Mouse (Mus musculus): ENCODE measurements around the gene Fign. TPM values are rescaled to one million over a fixed set of nuclear protein-coding genes. Genes with fewer than 3 reads are reported as not detected.

Gene Fign
- polyA plus RNA-seq (2015; fragmentation: Nextera tagmentation; extraction: Ambion mirVana), result 2.0 and 3.6 TPM in 2 replicates

DNA sequence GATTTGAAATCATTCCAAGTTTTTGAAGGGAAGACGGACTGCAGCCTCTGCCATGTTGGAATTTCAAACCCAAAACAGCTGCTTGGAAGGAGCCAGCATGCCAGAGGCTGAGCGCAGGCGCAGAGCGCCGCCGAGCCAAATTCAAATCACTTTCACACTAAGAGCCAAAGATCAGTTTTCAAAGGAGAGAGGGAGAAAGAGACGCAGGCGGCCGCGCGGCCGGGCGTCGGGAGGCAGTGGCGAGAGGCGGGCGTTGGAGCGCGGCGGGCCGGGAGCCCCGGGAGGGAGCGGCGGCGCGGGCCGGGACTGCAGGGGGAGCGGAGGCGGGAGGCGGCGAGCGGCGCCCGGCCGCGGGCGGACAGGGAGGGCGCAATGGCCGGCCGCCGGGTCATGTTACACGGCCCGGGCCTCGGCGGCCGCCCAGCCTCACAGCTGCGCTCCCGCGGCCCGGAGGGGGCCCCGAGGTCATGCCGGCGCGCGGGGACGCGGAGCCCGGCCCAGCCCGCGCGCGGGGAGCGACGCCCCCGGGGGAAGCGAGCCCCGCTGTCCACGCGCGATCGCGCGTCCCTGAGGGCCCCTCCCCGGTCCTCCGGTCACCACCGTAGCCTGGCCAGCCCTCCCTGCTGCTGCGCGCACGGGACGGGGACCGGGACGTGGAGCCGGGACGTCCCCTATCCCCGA is at the start of gene Fign:
Gene Fign, minus strand, starts transcription at position 102 of the 681 bp plus-strand sequence.
- Histone ChIP-seq H3K4me3 (peak within 1 kb of the TSS; percentile 73), H3K9ac (peak within 1 kb of the TSS; percentile 75), H3K4me2 (peak within 1 kb of the TSS; percentile 84), H3K36me3 (no peaks in the 10 kb centered on the region), H3K4me1 (peaks cover 10% of the 10 kb centered on the region), H3K27ac (peak within 1 kb of the TSS; percentile 92), H3K9me3 (no peaks in the 10 kb centered on the region), H3K27me3 (no peaks in the 10 kb centered on the region)
- under 1% methylated on average over 41 of the region's 85 CpGs for WGBS
- ATAC-seq (ENCODE audit: insufficient number of reproducible peaks, low FRiP score, low TSS enrichment, low read depth), result peak; percentile 84

DNA sequence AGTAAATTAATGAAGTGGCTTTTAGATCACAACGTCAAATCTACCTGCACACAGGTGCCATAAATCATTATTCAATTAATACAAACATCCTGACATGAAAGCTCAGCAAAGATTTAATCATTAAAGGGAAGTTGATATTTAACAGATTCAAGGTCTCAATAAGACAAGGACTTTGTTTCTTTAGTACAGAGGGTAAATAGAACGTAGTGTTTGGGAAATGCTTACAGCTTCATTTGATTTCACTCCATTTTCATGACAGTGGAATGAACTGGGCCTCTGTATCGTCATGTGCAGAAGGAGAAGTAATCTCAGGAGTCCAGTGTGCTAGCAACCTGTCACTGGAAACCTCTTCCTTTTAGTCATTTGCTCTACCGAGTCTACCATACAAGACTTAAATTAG is 35.8 kb upstream of the Fign start:
- H3K4me2 ChIP-seq, result no peak overlapping the region
- no peak overlapping the region for H3K4me3 ChIP-seq
- no peaks in the 10 kb centered on the region for H3K27me3 ChIP-seq
- H3K36me3 ChIP-seq, result no peaks in the 10 kb centered on the region
- 70% methylated on average over 4 of the region's 4 CpGs for WGBS
- H3K9me3 ChIP-seq, result no peaks in the 10 kb centered on the region
- H3K27ac ChIP-seq, result no peak overlapping the region
- ATAC-seq (ENCODE audit: insufficient number of reproducible peaks, low FRiP score, low TSS enrichment, low read depth), result no peak
- H3K9ac ChIP-seq, result no peak overlapping the region
- H3K4me1 ChIP-seq, result no peaks in the 10 kb centered on the region

DNA sequence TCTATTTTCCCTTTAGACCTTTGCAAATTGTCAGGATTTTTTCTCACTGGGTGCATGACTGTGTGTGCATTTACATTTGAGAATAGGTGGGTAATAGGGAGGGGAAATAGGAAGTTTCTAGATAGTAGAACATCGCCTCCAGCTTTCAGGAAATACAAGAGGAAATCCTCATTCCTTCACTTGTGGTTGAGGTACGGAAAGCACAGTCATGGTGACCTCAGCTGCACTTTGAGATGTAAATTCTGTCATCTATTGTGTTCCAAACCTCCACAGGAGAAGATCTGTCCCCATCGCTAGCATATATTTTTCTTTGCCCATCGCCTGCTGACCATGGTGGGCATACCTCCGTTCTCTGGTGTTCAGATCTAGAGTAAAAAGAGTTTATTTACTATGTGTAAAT is 22.7 kb upstream of the Fign start:
- WGBS, result 89% methylated on average over 5 of the region's 5 CpGs
- Histone ChIP-seq H3K4me3 (no peak overlapping the region), H3K4me1 (no peaks in the 10 kb centered on the region), H3K9ac (no peak overlapping the region), H3K27ac (no peak overlapping the region), H3K27me3 (no peaks in the 10 kb centered on the region), H3K4me2 (no peak overlapping the region), H3K36me3 (no peaks in the 10 kb centered on the region), H3K9me3 (no peaks in the 10 kb centered on the region)
- no peak for ATAC-seq (ENCODE audit: insufficient number of reproducible peaks, low FRiP score, low TSS enrichment, low read depth)

DNA sequence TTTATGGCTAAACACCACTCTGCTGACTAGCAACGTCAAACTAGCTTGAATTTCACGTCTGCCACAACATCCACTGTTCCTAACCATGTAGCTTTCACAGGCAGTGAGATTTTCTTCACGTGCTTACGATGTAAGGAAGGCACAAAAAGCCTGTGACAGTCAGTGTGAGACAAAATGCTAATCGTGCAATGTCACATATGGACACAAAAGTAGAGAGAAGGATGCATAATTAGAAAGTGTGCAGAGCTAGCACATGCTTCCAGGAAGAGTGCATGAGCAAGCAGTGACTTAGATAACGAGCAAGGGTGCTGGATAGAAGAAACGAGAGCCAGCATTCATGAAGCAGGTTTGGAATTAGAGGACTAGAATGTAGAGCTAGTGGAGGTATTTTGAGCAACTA is 18.8 kb upstream of the Fign start:
- Histone ChIP-seq H3K9ac (no peak overlapping the region), H3K4me1 (no peaks in the 10 kb centered on the region), H3K9me3 (no peaks in the 10 kb centered on the region), H3K4me3 (no peak overlapping the region), H3K27ac (no peak overlapping the region), H3K27me3 (no peaks in the 10 kb centered on the region), H3K36me3 (no peaks in the 10 kb centered on the region), H3K4me2 (no peak overlapping the region)
- ATAC-seq (ENCODE audit: insufficient number of reproducible peaks, low FRiP score, low TSS enrichment, low read depth), result no peak
- 63% methylated on average over 7 of the region's 7 CpGs for WGBS

DNA sequence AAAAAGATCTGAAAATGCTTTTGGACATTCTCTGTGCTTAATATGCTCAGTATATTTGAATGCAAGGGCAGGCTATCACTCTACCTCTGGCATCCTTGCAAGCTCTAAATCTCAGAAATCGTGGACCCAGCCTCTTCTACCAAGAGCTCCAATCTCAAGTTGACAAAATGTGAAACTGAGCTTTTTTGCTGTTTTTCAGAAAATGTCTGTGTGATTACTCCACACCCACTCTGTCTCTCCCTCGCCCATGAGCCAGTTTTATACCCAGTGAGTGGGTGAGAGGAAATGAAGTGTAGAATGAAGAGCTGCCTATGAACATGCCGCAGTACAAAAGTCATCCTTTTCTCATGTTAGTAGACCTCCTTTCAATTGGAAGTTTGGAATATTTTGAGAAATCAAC is 13.3 kb upstream of the Fign start:
- H3K9me3 ChIP-seq, result no peaks in the 10 kb centered on the region
- no peak overlapping the region for H3K4me2 ChIP-seq
- ATAC-seq (ENCODE audit: insufficient number of reproducible peaks, low FRiP score, low TSS enrichment, low read depth), result no peak
- WGBS, result 76% methylated on average over 3 of the region's 3 CpGs
- H3K36me3 ChIP-seq, result no peaks in the 10 kb centered on the region
- H3K4me1 ChIP-seq, result no peaks in the 10 kb centered on the region
- H3K27ac ChIP-seq, result no peak overlapping the region
- H3K4me3 ChIP-seq, result no peak overlapping the region
- no peak overlapping the region for H3K9ac ChIP-seq
- H3K27me3 ChIP-seq, result no peaks in the 10 kb centered on the region

DNA sequence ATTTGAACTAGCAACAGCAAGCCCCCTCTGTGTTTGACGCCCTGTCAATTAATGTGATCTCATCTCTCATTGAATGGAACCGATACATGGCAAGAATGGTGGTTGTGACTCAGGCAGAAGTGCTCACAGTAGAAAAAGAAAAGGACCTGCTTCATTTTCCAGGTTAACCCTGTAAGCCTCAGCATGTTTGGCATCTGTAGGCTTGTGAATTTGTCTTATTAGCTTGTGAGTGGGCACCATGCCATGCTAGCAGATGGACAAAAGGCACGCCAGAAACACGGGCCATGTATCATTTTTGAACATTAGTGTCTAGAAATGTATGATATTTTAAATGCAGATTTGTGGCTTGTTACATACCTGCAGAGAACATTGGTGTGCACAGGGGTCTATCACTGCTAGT is 12.0 kb upstream of the Fign start:
- Histone ChIP-seq H3K27ac (no peak overlapping the region), H3K9me3 (no peaks in the 10 kb centered on the region), H3K4me2 (no peak overlapping the region), H3K9ac (no peak overlapping the region), H3K27me3 (no peaks in the 10 kb centered on the region), H3K4me1 (no peaks in the 10 kb centered on the region), H3K4me3 (no peak overlapping the region), H3K36me3 (no peaks in the 10 kb centered on the region)
- WGBS, result 77% methylated on average over 4 of the region's 4 CpGs
- ATAC-seq (ENCODE audit: insufficient number of reproducible peaks, low FRiP score, low TSS enrichment, low read depth), result no peak

DNA sequence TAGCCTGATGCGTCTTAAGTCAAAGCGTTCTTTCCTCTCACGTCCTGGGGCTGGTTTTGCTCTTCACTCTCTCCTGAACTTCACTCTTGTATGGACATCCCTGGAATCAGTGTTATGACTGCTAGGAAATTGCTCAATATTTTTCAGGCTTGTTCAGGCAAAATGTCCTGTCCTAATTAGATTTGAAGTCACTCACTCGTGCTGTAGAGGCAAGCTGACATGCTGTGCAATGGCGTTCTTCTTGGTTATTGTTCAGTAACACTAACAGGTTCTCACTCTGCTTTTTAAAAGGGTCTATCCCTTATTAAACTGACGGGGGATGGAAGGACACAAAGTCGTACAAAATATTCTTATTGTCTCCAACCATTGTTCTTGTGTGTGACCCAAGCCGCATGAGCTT is 10.2 kb upstream of the Fign start:
- no peak overlapping the region for H3K4me3 ChIP-seq
- no peaks in the 10 kb centered on the region for H3K9me3 ChIP-seq
- H3K27ac ChIP-seq, result no peak overlapping the region
- no peak for ATAC-seq (ENCODE audit: insufficient number of reproducible peaks, low FRiP score, low TSS enrichment, low read depth)
- H3K4me2 ChIP-seq, result no peak overlapping the region
- H3K4me1 ChIP-seq, result no peaks in the 10 kb centered on the region
- H3K9ac ChIP-seq, result no peak overlapping the region
- 70% methylated on average over 8 of the region's 8 CpGs for WGBS
- H3K27me3 ChIP-seq, result no peaks in the 10 kb centered on the region
- no peaks in the 10 kb centered on the region for H3K36me3 ChIP-seq

DNA sequence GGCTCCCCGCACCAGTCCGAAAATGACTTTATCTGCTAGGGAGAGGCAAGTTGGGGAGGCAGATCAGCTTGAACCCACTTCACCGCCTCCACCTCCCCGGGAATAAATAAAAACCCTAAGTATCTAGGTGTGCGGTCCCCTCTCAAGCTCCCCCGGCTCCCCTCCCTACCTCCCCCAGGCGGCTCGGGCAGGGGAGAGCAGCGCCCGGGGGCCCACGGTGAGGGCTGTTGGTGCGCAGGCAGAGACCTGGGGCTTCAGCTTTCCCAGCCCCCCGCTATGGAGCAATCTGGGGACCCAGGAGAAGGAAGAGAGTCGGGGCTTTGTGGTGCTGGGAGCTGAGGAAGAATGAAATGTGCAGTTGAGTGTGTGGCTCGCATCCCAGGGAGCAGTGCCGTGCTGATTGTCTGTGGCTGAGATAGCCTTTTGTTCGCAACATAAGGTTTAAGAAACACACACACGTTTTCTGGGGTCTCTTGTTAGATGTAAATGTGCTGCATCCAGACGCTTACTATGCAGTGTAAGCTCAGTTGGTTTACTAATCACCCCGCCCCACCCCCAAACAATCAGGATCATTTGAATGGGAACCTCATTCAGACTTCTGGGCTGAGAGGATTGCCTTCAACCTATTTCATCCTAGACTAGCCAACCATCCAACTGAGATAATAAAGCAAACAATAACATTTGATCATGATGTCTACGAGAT is 931 bp upstream of the Fign start:
- 7% methylated on average over 21 of the region's 21 CpGs for WGBS
- Histone ChIP-seq H3K27me3 (no peaks in the 10 kb centered on the region), H3K4me1 (peaks cover 10% of the 10 kb centered on the region), H3K9me3 (no peaks in the 10 kb centered on the region), H3K27ac (peak overlapping the region; percentile 92), H3K4me3 (peak overlapping the region; percentile 73), H3K9ac (peak overlapping the region; percentile 75), H3K36me3 (no peaks in the 10 kb centered on the region), H3K4me2 (peak overlapping the region; percentile 84)
- ATAC-seq (ENCODE audit: insufficient number of reproducible peaks, low FRiP score, low TSS enrichment, low read depth), result peak; percentile 56

DNA sequence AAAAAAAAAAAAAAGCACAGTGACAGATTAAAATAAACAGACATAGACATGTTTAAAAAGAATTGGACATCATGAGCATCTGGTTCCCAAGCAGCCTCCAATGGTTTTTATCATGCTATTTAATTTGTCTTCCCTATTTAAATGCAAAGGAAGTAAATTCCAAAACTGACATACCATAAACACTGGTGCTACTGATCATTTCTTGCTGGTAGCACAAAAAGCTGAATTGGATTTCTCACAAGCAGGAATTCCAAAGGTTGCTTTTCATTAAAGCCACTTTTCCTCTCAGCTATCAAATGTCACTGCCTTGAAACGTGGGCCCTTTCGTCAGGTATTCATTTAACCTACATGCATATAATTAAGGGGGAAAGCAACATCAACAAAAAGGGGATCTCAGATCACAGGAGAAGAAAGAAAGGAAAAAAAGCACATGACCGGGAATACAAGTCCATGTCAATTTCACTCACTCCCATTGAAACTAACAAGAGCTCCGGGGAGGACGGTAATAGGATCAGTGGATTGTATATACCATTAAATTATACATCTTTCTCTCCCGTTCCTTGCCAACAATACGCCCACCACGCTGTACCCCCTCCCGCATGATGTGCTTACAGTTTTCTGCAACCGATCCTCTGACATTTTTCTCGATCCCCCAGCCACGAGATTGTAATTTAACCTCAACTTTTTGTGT is 972 bp downstream of the Fign start:
- Histone ChIP-seq H3K4me1 (peaks cover 10% of the 10 kb centered on the region), H3K4me2 (peak overlapping the region; percentile 84), H3K27ac (no peak overlapping the region), H3K9me3 (no peaks in the 10 kb centered on the region), H3K9ac (no peak overlapping the region), H3K36me3 (no peaks in the 10 kb centered on the region), H3K4me3 (peak overlapping the region; percentile 73), H3K27me3 (no peaks in the 10 kb centered on the region)
- no peak for ATAC-seq (ENCODE audit: insufficient number of reproducible peaks, low FRiP score, low TSS enrichment, low read depth)
- 1% methylated on average over 12 of the region's 12 CpGs for WGBS

DNA sequence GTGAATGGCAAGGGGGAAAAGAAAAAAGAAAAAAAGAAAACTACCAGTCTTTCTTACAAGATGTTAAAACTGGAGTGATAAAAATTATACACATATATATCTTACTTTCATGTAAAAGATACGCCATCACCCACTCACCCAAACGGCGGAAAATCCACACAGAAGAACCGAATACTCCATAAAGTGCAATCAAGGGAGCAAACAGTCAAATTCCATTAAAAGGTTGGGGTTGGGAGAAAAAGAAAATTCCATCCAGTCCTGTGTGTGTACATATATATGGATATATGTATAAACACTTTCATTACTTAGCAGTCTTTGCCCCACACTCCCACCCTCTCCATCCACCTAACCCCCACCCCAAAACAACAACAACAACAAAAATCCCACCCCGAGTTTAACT is 1.7 kb downstream of the Fign start:
- Histone ChIP-seq H3K4me1 (peaks cover 10% of the 10 kb centered on the region), H3K27me3 (no peaks in the 10 kb centered on the region), H3K36me3 (no peaks in the 10 kb centered on the region), H3K4me3 (peak overlapping the region; percentile 12; the same call in 1 of the 2 replicates), H3K27ac (no peak overlapping the region), H3K9ac (no peak overlapping the region), H3K9me3 (no peaks in the 10 kb centered on the region), H3K4me2 (peak overlapping the region; percentile 84)
- no peak for ATAC-seq (ENCODE audit: insufficient number of reproducible peaks, low FRiP score, low TSS enrichment, low read depth)
- 51% methylated on average over 5 of the region's 5 CpGs for WGBS

DNA sequence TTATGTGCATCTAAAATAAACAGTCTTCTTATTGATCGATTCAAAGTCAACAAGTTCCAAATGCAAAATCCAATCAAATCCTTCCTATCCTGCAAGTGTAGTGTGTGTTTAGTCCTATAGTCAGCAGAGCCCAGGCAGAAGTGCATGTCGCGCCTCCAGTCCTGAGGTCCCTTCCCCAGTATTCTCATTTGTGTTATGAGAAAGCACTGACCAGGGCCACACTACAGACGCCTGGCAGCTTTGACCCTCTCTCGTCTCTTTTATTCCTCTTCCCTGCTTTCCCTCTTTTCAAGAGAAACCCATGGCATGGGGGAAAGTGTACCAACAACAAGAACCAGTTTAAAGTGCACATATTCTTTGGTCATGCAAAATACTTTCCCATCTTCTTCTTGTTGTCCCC is 2.3 kb downstream of the Fign start:
- Histone ChIP-seq H3K36me3 (no peaks in the 10 kb centered on the region), H3K4me3 (peak overlapping the region; percentile 7), H3K4me2 (peak overlapping the region; percentile 29), H3K4me1 (peaks cover 10% of the 10 kb centered on the region), H3K9ac (no peak overlapping the region), H3K27me3 (no peaks in the 10 kb centered on the region), H3K27ac (no peak overlapping the region), H3K9me3 (no peaks in the 10 kb centered on the region)
- 48% methylated on average over 5 of the region's 5 CpGs for WGBS
- no peak for ATAC-seq (ENCODE audit: insufficient number of reproducible peaks, low FRiP score, low TSS enrichment, low read depth)

DNA sequence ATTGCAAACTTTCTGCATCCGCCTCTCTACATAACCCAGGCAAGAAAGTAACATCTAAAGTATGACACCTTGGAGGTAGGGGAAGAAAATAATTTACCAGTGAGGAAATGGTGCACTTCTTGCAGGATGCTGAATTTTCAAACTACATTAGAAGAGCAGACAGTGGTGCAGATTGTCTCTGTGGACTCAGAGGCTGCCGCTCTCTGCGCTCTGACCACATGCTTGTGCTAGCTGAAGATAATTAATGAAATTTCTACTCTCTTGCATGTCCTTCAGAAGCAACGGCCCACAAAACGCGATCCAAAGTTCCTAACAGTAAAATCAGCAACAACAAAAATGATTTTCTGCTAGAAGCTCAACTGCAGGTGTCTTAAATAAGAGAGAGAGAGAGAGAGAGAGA is 4.8 kb downstream of the Fign start:
- Histone ChIP-seq H3K27me3 (no peaks in the 10 kb centered on the region), H3K9me3 (no peaks in the 10 kb centered on the region), H3K4me3 (no peak overlapping the region), H3K27ac (no peak overlapping the region), H3K36me3 (no peaks in the 10 kb centered on the region), H3K4me2 (no peak overlapping the region), H3K4me1 (peaks cover 4% of the 10 kb centered on the region; the same call in 1 of the 2 replicates), H3K9ac (no peak overlapping the region)
- WGBS, result 71% methylated on average over 6 of the region's 6 CpGs
- no peak for ATAC-seq (ENCODE audit: insufficient number of reproducible peaks, low FRiP score, low TSS enrichment, low read depth)
